Mouse (Mus musculus) forebrain, embryonic 15.5 days (tissue): ENCODE data around the gene Irf4. TPM values are rescaled to one million over a fixed set of nuclear protein-coding genes. Genes with fewer than 3 reads are reported as not detected.

ENCODE experiments used
- ATAC-seq: fragments of 200-750 bp; cut with Nextera tagmentation; replicated peaks from 2 replicates; pipeline ENCODE4 v1.8.0; 2017; ENCODE audit warnings: mild to moderate bottlenecking, moderate TSS enrichment, moderate library complexity
- H3K27ac ChIP-seq: fragments of 300-500 bp; sonication (generic); replicated peaks from 2 replicates; pipeline ENCODE4 v1.5.1; 2015; ENCODE audit warnings: mild to moderate bottlenecking, inconsistent platforms
- H3K27me3 ChIP-seq: fragments of 300-500 bp; sonication (generic); 2 replicates; pipeline ENCODE4 v1.6.1; 2015; ENCODE audit warnings: inconsistent platforms
- H3K36me3 ChIP-seq: fragments of 300-500 bp; sonication (generic); 2 replicates; pipeline ENCODE4 v1.6.1; 2015; ENCODE audit warnings: mild to moderate bottlenecking, inconsistent platforms
- H3K4me1 ChIP-seq: fragments of 300-500 bp; sonication (generic); 2 replicates; pipeline ENCODE4 v1.6.1; 2015; ENCODE audit warnings: inconsistent platforms
- H3K4me2 ChIP-seq: fragments of 300-500 bp; sonication (generic); replicated peaks from 2 replicates; pipeline ENCODE4 v1.6.1; 2015; ENCODE audit warnings: mild to moderate bottlenecking, inconsistent platforms
- H3K4me3 ChIP-seq: fragments of 300-500 bp; sonication (generic); 2 replicates; pipeline ENCODE4 v1.5.1; 2015; ENCODE audit warnings: mild to moderate bottlenecking, inconsistent platforms
- H3K9ac ChIP-seq: fragments of 300-500 bp; sonication (generic); replicated peaks from 2 replicates; pipeline ENCODE4 v1.6.1; 2015; ENCODE audit warnings: mild to moderate bottlenecking, inconsistent platforms
- H3K9me3 ChIP-seq: fragments of 300-500 bp; sonication (generic); 2 replicates; pipeline ENCODE4 v1.6.1; 2016; ENCODE audit warnings: inconsistent platforms
- WGBS: fragments of 180-500 bp; shearing (Covaris S2); methylation state at CpG from one replicate; pipeline ENCODE4 v1.1.7; 2015; ENCODE audit warnings: mixed read lengths; 5-methylcytosine and 5-hydroxymethylcytosine counted together
- polyA plus RNA-seq: library from polyadenylated mRNA; unstranded; fragments of >200 nt; fragmentation: Nextera tagmentation; extraction: Ambion mirVana; gene quantifications from 2 replicates; pipeline ENCODE4 v1.2.1, GENCODE M21; 2015

Gene Irf4
- polyA plus RNA-seq, 1 experiment from 2014 or later, result 0.06 TPM

GRCm38 (mm10) chr13:30723258-30723657 is 25.8 kb upstream of the Irf4 start:
- Histone ChIP-seq H3K9ac (no peak overlapping the region), H3K27me3 (no peaks in the 10 kb centered on the region), H3K4me2 (no peak overlapping the region), H3K4me3 (no peak overlapping the region), H3K36me3 (no peaks in the 10 kb centered on the region), H3K4me1 (peaks cover 10% of the 10 kb centered on the region), H3K27ac (no peak overlapping the region), H3K9me3 (no peaks in the 10 kb centered on the region)
- 70% methylated on average over 5 of the region's 5 CpGs for WGBS
- no peak for ATAC-seq

- Histone ChIP-seq H3K36me3 (no peaks in the 10 kb centered on the region), H3K4me3 (no peak overlapping the region), H3K9me3 (no peaks in the 10 kb centered on the region), H3K4me1 (peaks cover 10% of the 10 kb centered on the region), H3K9ac (no peak overlapping the region), H3K27me3 (no peaks in the 10 kb centered on the region), H3K27ac (no peak overlapping the region), H3K4me2 (no peak overlapping the region)
- ATAC-seq, result no peak
- 58% methylated on average over 8 of the region's 8 CpGs for WGBS
Observed at GRCm38 (mm10) chr13:30723858-30724257, 25.2 kb upstream of the Irf4 start.

- WGBS, result 16% methylated on average over 7 of the region's 7 CpGs
- peaks cover 10% of the 10 kb centered on the region for H3K4me1 ChIP-seq
- no peaks in the 10 kb centered on the region for H3K36me3 ChIP-seq
- no peaks in the 10 kb centered on the region for H3K27me3 ChIP-seq
- no peak overlapping the region for H3K4me3 ChIP-seq
- no peak overlapping the region for H3K27ac ChIP-seq
- no peaks in the 10 kb centered on the region for H3K9me3 ChIP-seq
- H3K4me2 ChIP-seq, result 0 out of 2 replicates have a peak overlapping the region, but pooled peaks have one; percentile 12
- no peak overlapping the region for H3K9ac ChIP-seq
- ATAC-seq, result peak; percentile 78
Observed at GRCm38 (mm10) chr13:30724691-30725271, 24.2 kb upstream of the Irf4 start.

- Histone ChIP-seq H3K4me1 (peaks cover 10% of the 10 kb centered on the region), H3K9me3 (no peaks in the 10 kb centered on the region), H3K4me3 (no peak overlapping the region), H3K9ac (no peak overlapping the region), H3K4me2 (no peak overlapping the region), H3K27ac (no peak overlapping the region), H3K27me3 (no peaks in the 10 kb centered on the region), H3K36me3 (no peaks in the 10 kb centered on the region)
- ATAC-seq, result no peak
- whole genome bisulfite sequencing, result 85% methylated on average over 4 of the region's 4 CpGs
Observed at GRCm38 (mm10) chr13:30726879-30727278, 22.1 kb upstream of the Irf4 start.

GRCm38 (mm10) chr13:30728155-30728554 is 20.9 kb upstream of the Irf4 start:
- no peak overlapping the region for H3K27ac ChIP-seq
- peaks cover 10% of the 10 kb centered on the region for H3K4me1 ChIP-seq
- H3K9me3 ChIP-seq, result no peaks in the 10 kb centered on the region
- H3K9ac ChIP-seq, result no peak overlapping the region
- no peaks in the 10 kb centered on the region for H3K36me3 ChIP-seq
- H3K4me3 ChIP-seq, result no peak overlapping the region
- no peak overlapping the region for H3K4me2 ChIP-seq
- 94% methylated on average over 7 of the region's 7 CpGs for WGBS
- H3K27me3 ChIP-seq, result no peaks in the 10 kb centered on the region
- no peak for ATAC-seq

GRCm38 (mm10) chr13:30729245-30729644 is 19.8 kb upstream of the Irf4 start:
- no peak overlapping the region for H3K27ac ChIP-seq
- no peak overlapping the region for H3K9ac ChIP-seq
- WGBS, result 68% methylated on average over 6 of the region's 6 CpGs
- ATAC-seq, result no peak
- H3K9me3 ChIP-seq, result no peaks in the 10 kb centered on the region
- peaks cover 10% of the 10 kb centered on the region for H3K4me1 ChIP-seq
- H3K4me2 ChIP-seq, result no peak overlapping the region
- no peaks in the 10 kb centered on the region for H3K27me3 ChIP-seq
- no peaks in the 10 kb centered on the region for H3K36me3 ChIP-seq
- H3K4me3 ChIP-seq, result no peak overlapping the region

- Histone ChIP-seq H3K9ac (no peak overlapping the region), H3K9me3 (no peaks in the 10 kb centered on the region), H3K36me3 (no peaks in the 10 kb centered on the region), H3K27ac (no peak overlapping the region), H3K4me3 (no peak overlapping the region), H3K4me2 (no peak overlapping the region), H3K27me3 (no peaks in the 10 kb centered on the region), H3K4me1 (peaks cover 1% of the 10 kb centered on the region; the same call in 1 of the 2 replicates)
- WGBS, result 89% methylated on average over 15 of the region's 15 CpGs
- no peak for ATAC-seq
Observed at GRCm38 (mm10) chr13:30730104-30730793, 18.8 kb upstream of the Irf4 start.

- no peak for ATAC-seq
- no peak overlapping the region for H3K27ac ChIP-seq
- WGBS, result 85% methylated on average over 11 of the region's 11 CpGs
Observed at GRCm38 (mm10) chr13:30732709-30733445, 16.1 kb upstream of the Irf4 start.

GRCm38 (mm10) chr13:30736721-30737120 is 12.3 kb upstream of the Irf4 start:
- H3K4me1 ChIP-seq, result no peaks in the 10 kb centered on the region
- H3K4me3 ChIP-seq, result no peak overlapping the region
- no peak overlapping the region for H3K9ac ChIP-seq
- no peak overlapping the region for H3K27ac ChIP-seq
- H3K9me3 ChIP-seq, result no peaks in the 10 kb centered on the region
- no peaks in the 10 kb centered on the region for H3K27me3 ChIP-seq
- WGBS, result 87% methylated on average over 5 of the region's 5 CpGs
- H3K36me3 ChIP-seq, result no peaks in the 10 kb centered on the region
- no peak for ATAC-seq
- no peak overlapping the region for H3K4me2 ChIP-seq

More at GRCm38 (mm10) chr13:30732709-30733445, 16.1 kb upstream of the Irf4 start:
- H3K9me3 ChIP-seq, result no peaks in the 10 kb centered on the region
- H3K9ac ChIP-seq, result no peak overlapping the region
- no peaks in the 10 kb centered on the region for H3K27me3 ChIP-seq
- H3K36me3 ChIP-seq, result no peaks in the 10 kb centered on the region
- H3K4me1 ChIP-seq, result no peaks in the 10 kb centered on the region
- no peak overlapping the region for H3K4me3 ChIP-seq
- no peak overlapping the region for H3K4me2 ChIP-seq

GRCm38 (mm10) chr13:30737257-30737656 is 11.8 kb upstream of the Irf4 start:
- H3K4me3 ChIP-seq, result no peak overlapping the region
- no peak overlapping the region for H3K9ac ChIP-seq
- H3K27me3 ChIP-seq, result no peaks in the 10 kb centered on the region
- no peaks in the 10 kb centered on the region for H3K36me3 ChIP-seq
- 91% methylated on average over 2 of the region's 2 CpGs for WGBS
- H3K27ac ChIP-seq, result no peak overlapping the region
- H3K4me1 ChIP-seq, result no peaks in the 10 kb centered on the region
- no peak overlapping the region for H3K4me2 ChIP-seq
- H3K9me3 ChIP-seq, result no peaks in the 10 kb centered on the region
- ATAC-seq, result no peak

GRCm38 (mm10) chr13:30738310-30738840 is 10.7 kb upstream of the Irf4 start:
- no peaks in the 10 kb centered on the region for H3K27me3 ChIP-seq
- ATAC-seq, result no peak
- WGBS, result 89% methylated on average over 4 of the region's 4 CpGs

GRCm38 (mm10) chr13:30741172-30741571 is 7.9 kb upstream of the Irf4 start:
- H3K27ac ChIP-seq, result no peak overlapping the region
- H3K9ac ChIP-seq, result no peak overlapping the region
- 83% methylated on average over 5 of the region's 5 CpGs for WGBS
- H3K36me3 ChIP-seq, result no peaks in the 10 kb centered on the region
- H3K4me2 ChIP-seq, result no peak overlapping the region
- ATAC-seq, result no peak
- no peak overlapping the region for H3K4me3 ChIP-seq
- H3K4me1 ChIP-seq, result no peaks in the 10 kb centered on the region
- no peaks in the 10 kb centered on the region for H3K9me3 ChIP-seq
- H3K27me3 ChIP-seq, result peaks cover 3% of the 10 kb centered on the region; the same call in 1 of the 2 replicates

More at GRCm38 (mm10) chr13:30738310-30738840, 10.7 kb upstream of the Irf4 start:
- Histone ChIP-seq H3K4me1 (no peaks in the 10 kb centered on the region), H3K4me3 (no peak overlapping the region), H3K9me3 (no peaks in the 10 kb centered on the region), H3K36me3 (no peaks in the 10 kb centered on the region), H3K27ac (no peak overlapping the region), H3K4me2 (no peak overlapping the region), H3K9ac (no peak overlapping the region)
